Mouse (Mus musculus): ENCODE measurements around the gene 1700122O11Rik. TPM values are rescaled to one million over a fixed set of nuclear protein-coding genes. Genes with fewer than 3 reads are reported as not detected.

1700122O11Rik gene
- not detected in 2 replicates for polyA plus RNA-seq (2012; rRNA removed)

DNA sequence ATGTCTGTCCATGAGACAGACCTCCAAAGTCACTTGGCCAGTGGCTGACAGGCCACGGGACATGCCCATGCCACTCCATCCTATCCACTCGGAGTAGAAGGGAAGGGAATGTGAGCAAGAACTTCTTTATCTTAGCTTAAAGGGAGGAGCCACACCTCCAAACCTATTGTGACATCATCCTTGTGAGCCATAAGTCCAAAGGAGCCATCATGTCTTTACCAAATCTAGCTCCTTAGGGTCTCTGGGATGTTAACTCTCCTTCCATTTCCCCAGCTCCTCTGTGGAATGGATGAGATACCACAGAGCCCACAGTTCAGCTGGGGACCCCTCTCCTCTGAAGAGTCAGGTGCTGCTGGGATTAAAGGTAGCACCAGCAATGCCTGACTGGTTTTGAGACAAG lies at the start of gene 1700122O11Rik:
1700122O11Rik (minus strand) TSS at position 101 of the 400 bp plus-strand sequence.
- TF ChIP-seq POLR2A (IDR thresholded peaks at IDR 0.05; ENCODE audit: borderline replicate concordance, extremely low read depth, insufficient read depth, insufficient read length, poor library complexity, severe bottlenecking) (no peak), CTCF (IDR thresholded peaks at IDR 0.05; ENCODE audit: borderline replicate concordance, extremely low read depth, insufficient read depth, insufficient read length) (no peak)
- no peak for DNase-seq (ENCODE audit: low read depth)

DNA sequence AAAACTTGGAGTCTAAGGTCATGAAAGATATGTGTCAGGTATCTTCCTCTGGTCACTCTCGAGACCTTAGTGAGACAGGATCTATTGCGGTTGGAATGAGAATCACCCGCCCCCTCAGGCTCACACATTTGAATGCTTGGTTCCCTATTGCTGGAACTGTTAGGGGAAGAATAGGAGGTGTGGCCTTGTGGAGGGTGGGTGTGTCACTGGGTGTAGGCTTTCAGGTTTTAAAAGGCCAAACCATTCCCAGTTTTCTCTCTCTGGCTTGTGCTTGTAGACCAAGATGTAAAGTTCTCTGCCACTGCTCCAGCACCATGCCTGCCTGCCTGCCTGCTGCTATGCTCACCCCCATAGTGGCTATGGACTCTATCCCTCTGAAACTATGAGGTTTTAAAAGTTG lies 42.5 kb upstream of the 1700122O11Rik start:
- no peak for DNase-seq (ENCODE audit: low read depth)
- no peak for TF ChIP-seq POLR2A (IDR thresholded peaks at IDR 0.05; ENCODE audit: borderline replicate concordance, extremely low read depth, insufficient read depth, insufficient read length, poor library complexity, severe bottlenecking)
- no peak for TF ChIP-seq CTCF (IDR thresholded peaks at IDR 0.05; ENCODE audit: borderline replicate concordance, extremely low read depth, insufficient read depth, insufficient read length)

DNA sequence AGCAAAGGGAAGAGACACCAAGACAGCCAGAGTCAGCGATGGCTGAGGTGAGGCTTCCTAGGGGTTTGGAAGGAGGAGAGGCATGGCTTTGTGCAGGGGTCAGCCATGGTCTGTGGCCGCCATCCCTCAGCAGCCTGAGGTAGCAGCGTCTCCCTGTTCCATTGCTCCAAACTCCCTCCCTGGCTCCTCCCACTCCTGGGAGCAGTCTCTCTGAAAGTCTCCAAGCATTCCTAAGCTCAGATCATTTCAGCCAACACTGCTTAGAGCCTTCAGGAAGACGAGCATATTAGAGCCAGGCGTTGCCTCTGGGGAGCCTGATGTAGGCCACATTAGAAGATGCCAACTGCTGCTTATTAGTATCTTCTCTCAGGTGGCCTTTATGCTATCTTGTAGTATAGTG lies 29.6 kb upstream of the 1700122O11Rik start:
- DNase-seq (ENCODE audit: low read depth): no peak
- TF ChIP-seq POLR2A (IDR thresholded peaks at IDR 0.05; ENCODE audit: borderline replicate concordance, extremely low read depth, insufficient read depth, insufficient read length, poor library complexity, severe bottlenecking): no peak
- TF ChIP-seq CTCF (IDR thresholded peaks at IDR 0.05; ENCODE audit: borderline replicate concordance, extremely low read depth, insufficient read depth, insufficient read length): no peak

DNA sequence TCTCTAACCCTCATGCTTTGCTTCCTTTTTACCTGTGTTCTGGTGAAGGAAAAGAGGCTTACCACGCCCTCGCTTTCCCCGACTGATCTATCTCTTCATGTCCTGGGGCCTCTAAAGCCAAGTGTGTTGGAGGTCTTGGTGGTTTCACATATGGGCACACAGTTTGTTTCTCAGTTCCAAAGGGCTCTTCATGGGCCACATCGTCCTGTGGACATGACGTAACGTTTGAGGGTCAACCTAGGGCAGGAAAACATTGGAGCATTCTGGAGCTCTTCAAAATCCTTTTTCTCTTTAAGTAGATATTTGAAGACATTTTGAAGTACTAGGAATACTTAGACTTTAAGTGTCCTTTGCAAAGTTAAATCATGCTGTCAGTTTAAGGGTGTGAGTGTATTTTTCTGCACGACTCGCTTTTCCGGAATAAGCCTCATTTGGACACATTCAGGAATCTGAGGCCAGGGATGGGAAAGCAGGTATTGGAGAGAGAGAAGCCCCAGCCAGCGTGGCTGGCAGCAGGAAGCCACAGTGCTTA lies 29.1 kb upstream of the 1700122O11Rik start:
- no peak for DNase-seq (ENCODE audit: low read depth)
- TF ChIP-seq POLR2A (IDR thresholded peaks at IDR 0.05; ENCODE audit: borderline replicate concordance, extremely low read depth, insufficient read depth, insufficient read length, poor library complexity, severe bottlenecking): no peak
- no peak for TF ChIP-seq CTCF (IDR thresholded peaks at IDR 0.05; ENCODE audit: borderline replicate concordance, extremely low read depth, insufficient read depth, insufficient read length)

DNA sequence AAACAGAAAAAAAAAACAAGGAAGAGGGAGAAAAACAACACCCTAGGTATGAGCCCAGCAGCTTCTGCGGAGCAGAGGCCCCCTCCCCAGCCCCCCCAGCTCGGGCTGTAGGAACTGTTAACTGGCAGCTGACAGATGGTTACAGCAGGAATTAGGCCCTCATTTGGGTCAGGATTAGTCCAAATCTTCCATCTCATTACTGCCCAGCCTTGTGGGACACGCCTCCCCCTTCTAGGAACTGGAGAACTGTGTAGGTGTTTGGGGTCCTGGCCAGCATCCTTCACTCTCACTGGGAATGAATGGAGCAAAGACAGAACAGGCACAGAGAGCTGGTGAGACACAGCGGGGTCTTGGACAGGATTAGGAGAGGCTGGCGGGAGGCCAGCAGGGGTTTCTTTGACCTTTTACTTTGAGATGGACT lies 27.0 kb upstream of the 1700122O11Rik start:
- no peak for TF ChIP-seq CTCF (IDR thresholded peaks at IDR 0.05; ENCODE audit: borderline replicate concordance, extremely low read depth, insufficient read depth, insufficient read length)
- no peak for TF ChIP-seq POLR2A (IDR thresholded peaks at IDR 0.05; ENCODE audit: borderline replicate concordance, extremely low read depth, insufficient read depth, insufficient read length, poor library complexity, severe bottlenecking)
- DNase-seq (ENCODE audit: low read depth): peak; percentile 92

DNA sequence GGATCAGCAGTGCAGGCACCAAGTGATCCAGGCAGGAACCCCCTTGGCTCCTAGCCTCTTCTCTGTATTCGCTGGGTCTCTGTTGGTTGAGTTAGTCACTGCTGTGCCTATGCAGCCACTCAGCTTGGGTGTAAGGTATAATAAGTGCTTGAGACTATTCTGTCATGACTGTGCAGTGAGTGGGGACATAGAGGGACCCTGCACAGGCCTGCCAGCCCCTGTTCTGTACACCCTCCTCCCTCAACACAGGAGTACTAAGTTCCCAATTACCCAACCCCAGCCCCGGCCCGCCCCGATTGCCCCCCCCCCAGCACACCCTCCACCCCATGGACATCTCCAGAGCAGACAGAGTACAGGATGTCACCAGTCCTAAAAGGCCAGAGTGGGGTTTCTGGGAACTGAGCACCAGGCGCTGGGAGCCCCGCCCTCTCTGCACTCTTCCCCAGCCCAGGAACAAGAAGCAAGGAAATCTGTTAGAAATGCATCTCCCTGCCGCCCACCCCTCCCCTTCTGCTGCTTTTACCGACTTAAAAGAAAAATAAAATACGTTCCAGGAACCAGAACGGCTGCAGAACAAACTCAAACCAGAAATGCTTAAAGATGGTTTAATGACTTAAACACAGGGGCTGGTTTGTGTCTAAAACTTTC lies 26.2 kb upstream of the 1700122O11Rik start:
- TF ChIP-seq CTCF (IDR thresholded peaks at IDR 0.05; ENCODE audit: borderline replicate concordance, extremely low read depth, insufficient read depth, insufficient read length) (no peak), POLR2A (IDR thresholded peaks at IDR 0.05; ENCODE audit: borderline replicate concordance, extremely low read depth, insufficient read depth, insufficient read length, poor library complexity, severe bottlenecking) (no peak)
- peak; percentile 57 for DNase-seq (ENCODE audit: low read depth)

DNA sequence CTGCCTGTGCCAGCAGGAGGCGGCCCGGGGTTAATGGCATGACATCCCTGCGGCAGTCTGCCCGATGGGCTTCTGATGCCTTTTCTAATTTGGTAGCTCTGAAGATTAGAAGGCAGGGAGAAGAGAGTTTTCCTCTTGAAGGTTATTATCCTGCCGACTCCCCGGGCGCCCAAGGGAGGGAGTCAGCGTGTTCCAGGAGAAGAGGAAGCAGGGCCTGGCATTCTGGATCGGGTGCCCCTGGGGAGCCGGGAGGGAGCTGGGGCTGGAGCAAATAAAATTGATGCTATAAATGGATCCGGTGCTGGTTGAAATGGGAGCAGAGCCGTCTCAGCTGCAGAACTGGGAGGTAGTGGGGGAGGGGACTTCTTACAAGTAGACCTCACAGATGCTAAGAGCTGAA lies 19.3 kb upstream of the 1700122O11Rik start:
- TF ChIP-seq POLR2A (IDR thresholded peaks at IDR 0.05; ENCODE audit: borderline replicate concordance, extremely low read depth, insufficient read depth, insufficient read length, poor library complexity, severe bottlenecking): no peak
- no peak for TF ChIP-seq CTCF (IDR thresholded peaks at IDR 0.05; ENCODE audit: borderline replicate concordance, extremely low read depth, insufficient read depth, insufficient read length)
- DNase-seq (ENCODE audit: low read depth): peak; percentile 61

DNA sequence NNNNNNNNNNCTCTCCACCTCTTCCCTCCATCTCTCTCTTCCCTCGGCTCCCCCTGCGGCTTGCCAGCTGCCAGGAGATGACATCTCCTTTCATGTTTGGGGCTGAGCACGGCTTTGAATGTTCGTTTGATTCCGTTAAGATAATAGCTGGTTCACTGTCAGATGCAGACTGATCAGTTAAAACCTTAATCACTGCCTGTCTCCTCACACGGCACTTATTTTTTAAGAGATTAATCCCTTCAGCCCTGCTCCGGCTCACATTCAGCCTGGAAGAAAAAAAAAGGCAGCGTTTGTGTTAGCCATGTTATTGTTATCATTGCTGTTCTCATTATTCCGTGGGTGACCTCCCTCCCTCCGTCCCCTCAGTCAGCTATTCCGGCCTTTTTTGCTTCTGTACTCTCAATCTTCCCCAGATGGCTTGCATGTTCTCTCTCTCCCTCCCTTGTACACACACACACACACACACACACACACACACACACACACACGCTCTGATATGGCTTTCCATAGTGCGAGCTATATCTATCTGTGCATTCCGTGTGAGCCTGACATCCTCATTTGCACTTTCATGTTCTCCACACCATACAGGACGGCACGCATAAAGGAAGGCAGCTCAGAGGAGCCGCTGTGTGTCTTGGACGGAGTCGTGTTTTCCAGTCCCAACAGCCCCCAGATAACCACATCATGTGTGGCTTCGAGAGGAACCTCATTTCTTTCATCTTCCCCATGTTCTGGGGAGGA lies 17.2 kb upstream of the 1700122O11Rik start:
- peak; percentile 85 for DNase-seq (ENCODE audit: low read depth)
- TF ChIP-seq CTCF (IDR thresholded peaks at IDR 0.05; ENCODE audit: borderline replicate concordance, extremely low read depth, insufficient read depth, insufficient read length) (no peak), POLR2A (IDR thresholded peaks at IDR 0.05; ENCODE audit: borderline replicate concordance, extremely low read depth, insufficient read depth, insufficient read length, poor library complexity, severe bottlenecking) (no peak)

DNA sequence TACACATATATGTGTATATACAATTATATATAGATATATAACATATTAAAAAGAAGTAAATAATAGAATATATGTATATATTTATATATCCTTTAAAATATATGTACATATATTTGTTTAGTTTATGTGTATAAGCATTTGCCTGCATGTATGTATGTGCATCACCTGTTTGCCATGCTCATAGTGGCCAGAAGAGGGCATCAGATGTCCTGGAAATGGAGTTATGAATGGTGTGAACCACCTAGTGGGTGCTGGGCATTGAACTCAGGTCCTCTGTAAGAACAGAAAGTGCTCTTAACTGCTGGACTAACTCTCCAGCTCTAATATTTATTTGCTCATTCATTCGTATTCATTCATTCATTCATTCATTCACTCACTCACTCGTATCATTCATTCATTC lies 15.6 kb upstream of the 1700122O11Rik start:
- DNase-seq (ENCODE audit: low read depth): no peak
- TF ChIP-seq CTCF (IDR thresholded peaks at IDR 0.05; ENCODE audit: borderline replicate concordance, extremely low read depth, insufficient read depth, insufficient read length): no peak
- no peak for TF ChIP-seq POLR2A (IDR thresholded peaks at IDR 0.05; ENCODE audit: borderline replicate concordance, extremely low read depth, insufficient read depth, insufficient read length, poor library complexity, severe bottlenecking)

DNA sequence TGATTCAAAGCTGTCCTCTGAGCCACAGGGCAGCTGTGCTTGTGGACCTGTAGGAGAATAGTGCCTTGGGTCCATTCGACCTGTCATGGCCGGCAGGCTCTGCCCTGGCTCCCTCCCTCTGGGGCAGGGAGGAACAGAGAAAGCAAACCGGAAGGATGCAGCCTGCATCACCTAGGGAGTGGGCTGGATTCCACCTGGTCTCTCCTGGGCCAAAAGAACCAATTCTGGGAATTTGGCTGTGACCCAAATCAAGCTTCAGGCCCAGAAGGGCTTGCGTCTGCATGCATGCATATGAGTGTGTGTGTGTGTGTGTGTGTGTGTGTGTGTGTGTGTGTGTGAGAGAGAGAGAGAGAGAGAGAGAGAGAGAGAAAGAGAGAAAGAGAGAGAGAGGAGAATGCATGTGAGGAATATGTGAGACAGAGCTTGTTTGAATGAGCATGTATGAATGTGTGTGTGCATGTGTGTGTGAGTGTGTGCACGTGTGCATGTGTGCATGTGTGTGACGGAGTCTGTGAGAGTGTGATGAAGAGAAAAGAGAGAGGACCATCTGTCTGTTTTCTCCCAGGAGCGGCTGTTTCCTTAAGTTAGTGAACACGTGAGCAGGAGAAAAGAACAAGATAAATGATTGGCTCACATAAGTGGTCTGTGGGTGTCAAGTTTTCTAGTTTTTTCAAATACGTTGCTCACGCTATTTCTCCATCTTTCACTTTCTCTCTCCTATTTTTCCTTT lies 14.4 kb upstream of the 1700122O11Rik start:
- peak; percentile 73 for DNase-seq (ENCODE audit: low read depth)
- TF ChIP-seq CTCF (IDR thresholded peaks at IDR 0.05; ENCODE audit: borderline replicate concordance, extremely low read depth, insufficient read depth, insufficient read length): no peak
- no peak for TF ChIP-seq POLR2A (IDR thresholded peaks at IDR 0.05; ENCODE audit: borderline replicate concordance, extremely low read depth, insufficient read depth, insufficient read length, poor library complexity, severe bottlenecking)
